Mouse (Mus musculus): ENCODE measurements at regions not wholly inside any gene's neighbourhood (a gene's known extent, or its start where the extent isn't known, plus 50 kb on each side); places are given as distances from the start of the nearest gene placed in this dataset.

DNA sequence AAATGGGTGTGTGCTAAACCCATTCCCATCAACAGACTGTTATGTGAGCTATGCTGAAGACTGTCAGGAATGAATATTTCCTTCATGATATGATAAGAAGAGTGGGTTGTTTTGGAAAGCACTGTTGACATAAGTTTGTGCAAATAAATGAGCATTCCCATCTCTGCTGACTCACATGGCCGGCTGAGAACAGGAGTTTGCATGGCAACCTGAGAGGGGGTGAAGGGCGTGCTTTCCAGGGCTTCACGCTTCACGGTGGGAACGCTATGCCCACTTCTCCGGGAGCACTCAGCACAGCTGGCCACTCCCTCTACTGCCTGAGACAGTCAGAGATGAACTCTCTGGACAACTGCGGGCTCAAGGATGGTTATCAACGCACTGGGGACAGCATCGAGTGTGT lies 348.9 kb upstream of the Slc24a5 start:
- H3K27ac ChIP-seq (ENCODE audit: low read depth, low read length) = no peak overlapping the region
- no peak overlapping the region for H3K4me3 ChIP-seq (ENCODE audit: low read depth, low read length)
- no peaks in the 10 kb centered on the region for H3K9me3 ChIP-seq (ENCODE audit: control insufficient read depth, low read length)
- no peak overlapping the region for H3K4me2 ChIP-seq (ENCODE audit: low read depth)
- no peaks in the 10 kb centered on the region; the same call in 1 of the 2 replicates for H3K4me1 ChIP-seq (ENCODE audit: control insufficient read depth, insufficient read depth, low read length)
- H3K9ac ChIP-seq (ENCODE audit: low read length) = no peak overlapping the region
- 78% methylated on average over 9 of the region's 9 CpGs for WGBS
- no peaks in the 10 kb centered on the region for H3K27me3 ChIP-seq (ENCODE audit: control insufficient read depth, insufficient read depth, low read length)
- ATAC-seq (ENCODE audit: insufficient read depth, low FRiP score, low TSS enrichment) = no peak
- DNase-seq (ENCODE audit: low spot score) = no peak
- no peaks in the 10 kb centered on the region for H3K36me3 ChIP-seq (ENCODE audit: control insufficient read depth, insufficient read depth, low read length)

DNA sequence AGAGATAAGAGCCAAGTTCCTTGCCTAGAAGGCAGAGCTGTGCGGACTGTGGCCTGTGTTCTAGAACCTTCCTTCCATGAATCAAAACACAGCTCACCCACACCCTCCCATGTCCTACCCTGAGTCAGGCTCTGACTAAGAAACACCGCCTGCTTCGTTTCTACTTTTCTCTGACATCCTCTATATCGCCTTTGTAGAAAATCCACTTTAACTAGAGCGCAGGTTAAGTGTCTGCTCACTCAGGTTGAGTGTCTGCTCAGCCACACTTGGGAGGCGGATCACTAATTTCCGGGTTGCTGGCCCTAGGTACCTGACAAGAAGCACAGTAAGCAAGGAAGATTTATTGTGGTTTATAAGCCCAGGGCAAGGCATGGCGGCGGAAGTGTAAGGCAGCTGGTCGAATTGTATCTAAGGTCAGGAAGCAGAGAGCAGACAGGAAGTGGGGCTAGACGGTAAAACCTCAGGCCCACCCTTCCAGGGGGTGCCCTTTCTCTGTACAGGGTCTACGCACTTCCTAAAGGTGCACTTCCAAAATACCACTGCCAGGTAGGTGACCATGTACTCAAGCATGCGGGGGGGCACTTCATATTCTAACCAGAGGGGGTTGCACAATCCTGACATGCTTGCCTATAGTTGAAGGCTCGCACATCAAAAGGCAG lies 348.0 kb upstream of the Slc24a5 start:
- no peaks in the 10 kb centered on the region for H3K27me3 ChIP-seq (ENCODE audit: control insufficient read depth, insufficient read depth, low read length)
- DNase-seq (ENCODE audit: low spot score) (no peak), ATAC-seq (ENCODE audit: insufficient read depth, low FRiP score, low TSS enrichment) (no peak)
- H3K4me1 ChIP-seq (ENCODE audit: control insufficient read depth, insufficient read depth, low read length) = no peaks in the 10 kb centered on the region; the same call in 1 of the 2 replicates
- H3K9me3 ChIP-seq (ENCODE audit: control insufficient read depth, low read length) = no peaks in the 10 kb centered on the region
- H3K9ac ChIP-seq (ENCODE audit: low read length) = no peak overlapping the region
- 63% methylated on average over 14 of the region's 14 CpGs for WGBS
- no peak overlapping the region for H3K27ac ChIP-seq (ENCODE audit: low read depth, low read length)
- H3K4me2 ChIP-seq (ENCODE audit: low read depth) = no peak overlapping the region
- no peak overlapping the region for H3K4me3 ChIP-seq (ENCODE audit: low read depth, low read length)
- no peaks in the 10 kb centered on the region for H3K36me3 ChIP-seq (ENCODE audit: control insufficient read depth, insufficient read depth, low read length)

DNA sequence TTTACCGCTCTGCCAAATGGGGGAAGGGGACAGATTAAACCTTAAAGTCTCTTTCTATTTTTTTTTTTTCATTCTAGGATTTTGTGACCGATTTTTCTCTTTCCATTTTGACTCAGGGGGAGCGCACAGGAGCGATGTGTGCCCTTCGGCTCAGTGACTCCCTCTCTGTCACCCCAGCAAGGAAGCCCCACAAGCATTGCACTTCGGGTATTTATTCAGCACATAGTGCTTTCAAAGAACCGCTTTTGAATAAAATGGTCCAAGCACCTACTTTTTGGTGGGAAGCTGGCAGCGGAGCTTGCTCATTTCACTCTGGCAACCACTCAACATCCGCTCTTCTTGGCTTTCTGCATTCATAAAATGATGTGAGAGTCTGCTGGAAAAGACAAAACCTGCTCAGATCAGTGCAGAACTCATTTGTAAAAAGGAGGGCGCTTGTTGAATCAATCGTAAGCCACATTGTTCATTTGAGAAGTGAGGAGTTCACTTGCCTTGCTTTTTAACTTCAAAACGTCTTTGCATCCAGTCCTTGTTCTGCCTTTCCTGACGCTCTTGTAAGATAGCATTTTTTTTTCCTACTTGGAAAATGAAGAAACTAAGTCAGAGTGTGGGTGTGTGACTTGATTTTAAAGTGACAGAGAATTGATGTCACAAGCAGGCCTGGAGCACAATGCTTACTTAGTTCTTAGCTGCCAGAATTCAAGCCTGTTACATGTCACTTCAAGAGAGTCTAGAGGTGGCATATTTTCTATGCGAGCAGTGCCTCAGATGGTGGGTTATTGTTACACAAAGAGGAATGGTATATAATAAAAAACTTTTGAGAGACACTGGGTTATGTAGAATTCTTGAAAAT lies 347.1 kb upstream of the Slc24a5 start:
- WGBS = 84% methylated on average over 14 of the region's 14 CpGs
- Histone ChIP-seq H3K27me3 (ENCODE audit: control insufficient read depth, insufficient read depth, low read length) (no peaks in the 10 kb centered on the region), H3K9me3 (ENCODE audit: control insufficient read depth, low read length) (no peaks in the 10 kb centered on the region), H3K4me2 (ENCODE audit: low read depth) (no peak overlapping the region), H3K36me3 (ENCODE audit: control insufficient read depth, insufficient read depth, low read length) (no peaks in the 10 kb centered on the region), H3K4me3 (ENCODE audit: low read depth, low read length) (no peak overlapping the region), H3K9ac (ENCODE audit: low read length) (no peak overlapping the region), H3K4me1 (ENCODE audit: control insufficient read depth, insufficient read depth, low read length) (no peaks in the 10 kb centered on the region; the same call in 1 of the 2 replicates), H3K27ac (ENCODE audit: low read depth, low read length) (no peak overlapping the region)
- no peak for DNase-seq (ENCODE audit: low spot score)
- ATAC-seq (ENCODE audit: insufficient read depth, low FRiP score, low TSS enrichment) = no peak

DNA sequence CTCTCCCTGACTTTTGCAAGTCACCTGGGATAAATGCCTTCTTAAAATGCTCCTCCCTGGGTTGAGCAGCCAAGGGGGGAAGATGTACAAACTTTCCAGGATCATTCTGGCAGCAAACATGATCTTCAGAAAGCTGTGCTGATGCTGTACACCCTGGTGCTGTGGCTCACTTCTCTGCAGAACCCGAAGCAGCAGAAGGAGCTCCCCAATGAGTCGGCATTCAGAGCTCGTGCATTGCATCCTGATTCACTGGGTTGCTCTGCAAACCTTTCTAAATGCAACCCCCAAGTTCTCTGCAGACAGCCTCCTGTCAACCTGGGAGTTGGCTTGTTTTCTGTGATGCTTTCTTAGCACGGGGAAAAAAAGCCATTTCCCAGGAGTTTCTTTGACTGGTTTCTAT lies 343.8 kb upstream of the Slc24a5 start:
- H3K9me3 ChIP-seq (ENCODE audit: control insufficient read depth, low read length) = no peaks in the 10 kb centered on the region
- no peak overlapping the region for H3K4me3 ChIP-seq (ENCODE audit: low read depth, low read length)
- no peak for ATAC-seq (ENCODE audit: insufficient read depth, low FRiP score, low TSS enrichment)
- no peak overlapping the region for H3K4me2 ChIP-seq (ENCODE audit: low read depth)
- H3K27me3 ChIP-seq (ENCODE audit: control insufficient read depth, insufficient read depth, low read length) = no peaks in the 10 kb centered on the region
- no peaks in the 10 kb centered on the region; the same call in 1 of the 2 replicates for H3K4me1 ChIP-seq (ENCODE audit: control insufficient read depth, insufficient read depth, low read length)
- no peak overlapping the region for H3K9ac ChIP-seq (ENCODE audit: low read length)
- no peak overlapping the region for H3K27ac ChIP-seq (ENCODE audit: low read depth, low read length)
- DNase-seq (ENCODE audit: low spot score) = no peak
- WGBS = 55% methylated on average over 4 of the region's 4 CpGs
- no peaks in the 10 kb centered on the region for H3K36me3 ChIP-seq (ENCODE audit: control insufficient read depth, insufficient read depth, low read length)

DNA sequence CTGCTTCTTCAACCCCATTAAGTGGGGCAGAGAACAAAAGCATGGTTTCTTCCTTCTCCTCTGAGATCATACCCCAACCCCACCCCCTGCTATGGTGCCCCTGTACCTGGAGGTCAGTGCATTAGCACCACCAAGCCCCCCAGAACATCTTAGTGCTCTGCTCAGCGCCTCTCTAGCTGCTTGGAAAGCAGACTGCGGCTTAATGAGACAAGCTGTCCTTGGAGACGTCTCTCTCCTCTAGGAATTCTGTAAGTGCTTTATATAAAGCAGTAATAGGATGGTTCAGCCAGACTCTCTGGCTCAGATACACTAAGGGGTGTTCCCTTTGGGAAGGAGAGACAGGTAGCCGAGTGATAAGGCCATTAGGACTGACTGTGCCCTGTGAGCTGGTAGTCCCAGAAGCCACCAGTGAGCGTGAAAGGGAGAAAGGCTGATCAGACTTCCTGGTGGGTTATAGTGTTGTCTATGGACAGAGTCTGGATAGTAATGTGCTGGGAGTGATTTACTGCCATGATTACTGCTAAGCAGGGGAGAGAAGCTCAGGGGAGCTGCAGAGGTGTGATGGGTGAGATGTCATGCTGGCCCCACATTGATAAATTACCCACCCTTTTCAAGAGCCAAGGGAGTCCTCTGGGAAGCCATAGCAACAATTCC lies 343.0 kb upstream of the Slc24a5 start:
- Histone ChIP-seq H3K36me3 (ENCODE audit: control insufficient read depth, insufficient read depth, low read length) (no peaks in the 10 kb centered on the region), H3K9me3 (ENCODE audit: control insufficient read depth, low read length) (no peaks in the 10 kb centered on the region), H3K4me3 (ENCODE audit: low read depth, low read length) (no peak overlapping the region), H3K4me1 (ENCODE audit: control insufficient read depth, insufficient read depth, low read length) (no peaks in the 10 kb centered on the region; the same call in 1 of the 2 replicates), H3K4me2 (ENCODE audit: low read depth) (no peak overlapping the region), H3K27me3 (ENCODE audit: control insufficient read depth, insufficient read depth, low read length) (no peaks in the 10 kb centered on the region), H3K27ac (ENCODE audit: low read depth, low read length) (no peak overlapping the region), H3K9ac (ENCODE audit: low read length) (no peak overlapping the region)
- whole genome bisulfite sequencing = 36% methylated on average over 5 of the region's 5 CpGs
- DNase-seq (ENCODE audit: low spot score) = no peak
- ATAC-seq (ENCODE audit: insufficient read depth, low FRiP score, low TSS enrichment) = no peak

DNA sequence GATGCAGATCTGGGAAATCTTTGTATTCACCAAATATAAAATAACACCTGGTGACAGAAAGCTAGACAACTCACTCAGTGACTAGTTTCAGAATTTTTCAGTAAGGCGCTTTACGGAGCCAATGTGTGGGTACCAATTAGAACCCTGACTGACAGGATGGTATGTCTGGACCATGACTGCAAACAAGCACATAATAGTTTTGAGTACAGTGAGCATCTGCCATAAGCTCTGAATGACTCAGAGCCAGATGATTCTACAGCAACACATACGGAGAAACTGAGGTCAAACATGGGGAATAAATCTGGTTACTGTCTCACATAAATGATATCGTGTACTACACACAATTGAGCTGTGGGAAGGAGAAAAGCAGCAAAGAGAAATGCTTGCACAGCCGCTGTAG lies 339.9 kb upstream of the Slc24a5 start:
- H3K9ac ChIP-seq (ENCODE audit: low read length) = no peak overlapping the region
- no peaks in the 10 kb centered on the region for H3K36me3 ChIP-seq (ENCODE audit: control insufficient read depth, insufficient read depth, low read length)
- H3K4me2 ChIP-seq (ENCODE audit: low read depth) = no peak overlapping the region
- no peak overlapping the region for H3K27ac ChIP-seq (ENCODE audit: low read depth, low read length)
- 91% methylated on average over 5 of the region's 5 CpGs for WGBS
- no peak for DNase-seq (ENCODE audit: low spot score)
- no peaks in the 10 kb centered on the region for H3K4me1 ChIP-seq (ENCODE audit: control insufficient read depth, insufficient read depth, low read length)
- no peaks in the 10 kb centered on the region for H3K9me3 ChIP-seq (ENCODE audit: control insufficient read depth, low read length)
- no peaks in the 10 kb centered on the region for H3K27me3 ChIP-seq (ENCODE audit: control insufficient read depth, insufficient read depth, low read length)
- H3K4me3 ChIP-seq (ENCODE audit: low read depth, low read length) = no peak overlapping the region
- no peak for ATAC-seq (ENCODE audit: insufficient read depth, low FRiP score, low TSS enrichment)

DNA sequence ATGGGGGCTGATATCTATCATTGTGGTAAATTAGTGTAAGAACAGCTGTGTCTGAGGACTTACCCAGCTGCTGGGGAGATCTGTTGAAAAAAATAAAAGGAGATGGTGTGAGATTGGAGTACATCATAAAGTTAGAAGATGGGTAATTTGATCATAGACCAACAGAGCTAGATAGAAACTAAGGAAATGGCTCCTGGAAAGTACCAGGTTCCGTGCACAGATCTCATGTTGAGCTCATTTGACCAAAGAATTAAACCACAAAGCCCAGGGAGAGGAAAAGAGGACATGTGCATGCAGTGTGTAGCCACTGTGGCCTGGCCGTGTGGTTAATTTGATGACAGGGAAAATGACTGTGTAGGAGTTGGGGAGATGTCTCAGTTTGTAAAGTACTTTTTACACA lies 335.3 kb upstream of the Slc24a5 start:
- H3K4me1 ChIP-seq (ENCODE audit: control insufficient read depth, insufficient read depth, low read length) = no peaks in the 10 kb centered on the region
- no peak for ATAC-seq (ENCODE audit: insufficient read depth, low FRiP score, low TSS enrichment)
- WGBS = 85% methylated on average over 2 of the region's 2 CpGs
- no peak overlapping the region for H3K9ac ChIP-seq (ENCODE audit: low read length)
- H3K36me3 ChIP-seq (ENCODE audit: control insufficient read depth, insufficient read depth, low read length) = no peaks in the 10 kb centered on the region
- H3K4me2 ChIP-seq (ENCODE audit: low read depth) = no peak overlapping the region
- H3K9me3 ChIP-seq (ENCODE audit: control insufficient read depth, low read length) = no peaks in the 10 kb centered on the region
- DNase-seq (ENCODE audit: low spot score) = no peak
- H3K4me3 ChIP-seq (ENCODE audit: low read depth, low read length) = no peak overlapping the region
- H3K27me3 ChIP-seq (ENCODE audit: control insufficient read depth, insufficient read depth, low read length) = no peaks in the 10 kb centered on the region
- H3K27ac ChIP-seq (ENCODE audit: low read depth, low read length) = no peak overlapping the region

DNA sequence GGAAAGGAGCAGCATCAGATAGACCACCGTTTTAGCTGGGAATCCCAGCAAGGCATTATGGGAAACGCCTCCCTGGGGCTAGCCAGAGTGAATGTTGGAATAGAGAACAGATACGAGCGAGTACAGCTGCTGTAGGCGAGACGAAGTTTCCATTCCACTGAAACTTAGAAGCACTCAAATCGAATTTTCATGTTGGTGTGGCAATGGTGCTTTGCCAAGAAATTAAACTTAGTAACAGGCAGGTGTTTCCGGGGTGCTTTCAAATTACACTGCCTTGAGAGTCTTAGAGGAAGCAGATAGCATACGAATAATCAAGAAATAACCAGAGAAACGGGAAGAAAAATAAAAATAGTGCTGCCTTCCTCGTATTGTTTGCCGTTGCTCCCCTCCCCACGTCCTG lies 327.1 kb upstream of the Slc24a5 start:
- Histone ChIP-seq H3K9ac (ENCODE audit: low read length) (no peak overlapping the region), H3K36me3 (ENCODE audit: control insufficient read depth, insufficient read depth, low read length) (no peaks in the 10 kb centered on the region), H3K4me1 (ENCODE audit: control insufficient read depth, insufficient read depth, low read length) (no peaks in the 10 kb centered on the region), H3K4me3 (ENCODE audit: low read depth, low read length) (no peak overlapping the region), H3K9me3 (ENCODE audit: control insufficient read depth, low read length) (no peaks in the 10 kb centered on the region), H3K27me3 (ENCODE audit: control insufficient read depth, insufficient read depth, low read length) (no peaks in the 10 kb centered on the region), H3K27ac (ENCODE audit: low read depth, low read length) (no peak overlapping the region), H3K4me2 (ENCODE audit: low read depth) (no peak overlapping the region)
- DNase-seq (ENCODE audit: low spot score) = no peak
- 76% methylated on average over 13 of the region's 13 CpGs for WGBS
- ATAC-seq (ENCODE audit: insufficient read depth, low FRiP score, low TSS enrichment) = no peak

All from neural tube, embryonic 11.5 days (tissue).